Mouse (Mus musculus) thymus, adult 2 months (tissue): ENCODE measurements around the gene Rps6ka1.

ENCODE experiments used
- CTCF ChIP-seq: fragments of 200-500 bp; IDR thresholded peaks from 2 replicates; pipeline ENCODE4 v1.5.1; 2012; ENCODE audit warnings: mild to moderate bottlenecking, control low read depth, low read length, moderate library complexity, borderline replicate concordance; ENCODE audit not compliant: control insufficient read depth, poor library complexity, insufficient read depth; ENCODE audit errors: extremely low read depth
- POLR2A ChIP-seq: fragments of 200-500 bp; IDR thresholded peaks from 2 replicates; pipeline ENCODE4 v1.6.1; 2012; ENCODE audit warnings: mild to moderate bottlenecking, low read length, control low read depth, moderate library complexity; ENCODE audit not compliant: control insufficient read depth, poor library complexity, insufficient read depth; ENCODE audit errors: extremely low read depth

GRCm38 (mm10) chr4:133887249-133887648 lies 348 bp downstream of the Rps6ka1 start:
- no peak for TF ChIP-seq CTCF
- no peak for TF ChIP-seq POLR2A
